Mouse (Mus musculus) left cerebral cortex, postnatal 14 days (tissue): ENCODE results near the gene Klrd1. TPM values are rescaled to one million over a fixed set of nuclear protein-coding genes. Genes with fewer than 3 reads are reported as not detected.
"Not testable (repeated sequence)": the region's sequence is repeated elsewhere in the genome, so short reads cannot be mapped to it uniquely, and the experiment has no call there.

Experiments
- DNase-seq, 2 experiments: peaks; one replicate each; pipeline ENCODE4 v3.0.0; 2021 to 2022; ENCODE audit warnings: low spot score in 2 of 2, mixed read lengths in 1 of 2
- intact Hi-C: fragments of 180-260 bp; cut with DNase I; formaldehyde crosslinking; loops from one replicate; pipeline ENCODE4 v1.15.1; 2025
- long read RNA-seq, 2 experiments: library from polyadenylated mRNA; stranded (forward); transcript quantifications; one replicate each; pipeline ENCODE4 v2.0.0; 2021
- total RNA-seq, 2 experiments: library from RNA; stranded (reverse); gene quantifications; 2 replicates each; pipeline ENCODE4 v1.2.3; 2021

Gene Klrd1
- under 1 TPM in 1 of 2 experiments, not detected in 1; 0.49 TPM for total RNA-seq
- long read RNA-seq, experiment 1, result 0 reads
- long read RNA-seq, experiment 2, result 0 reads

GRCm38 (mm10) chr6:129591508-129591907, at the start of gene Klrd1:
Gene Klrd1, plus strand, starts transcription at chr6:129591782.
- intact Hi-C loops, result no loop called here
- DNase-seq, result no peak

GRCm38 (mm10) chr6:129541931-129542330, 49.7 kb upstream of the Klrd1 start:
- intact Hi-C loops, result no loop called here
- peak in 1 of 2 experiments; percentile 52 for DNase-seq

- intact Hi-C loops, result no loop called here
- no peak for DNase-seq
Observed at GRCm38 (mm10) chr6:129542540-129542939, 49.0 kb upstream of the Klrd1 start.

- intact Hi-C loops, result no loop called here
- peak; percentile 81 to 86 for DNase-seq
Observed at GRCm38 (mm10) chr6:129543709-129544606, 47.6 kb upstream of the Klrd1 start.

GRCm38 (mm10) chr6:129547277-129547676, 44.3 kb upstream of the Klrd1 start:
- intact Hi-C loops, result no loop called here
- no peak for DNase-seq

GRCm38 (mm10) chr6:129548009-129548408, 43.6 kb upstream of the Klrd1 start:
- no peak for DNase-seq
- intact Hi-C loops, result no loop called here

- DNase-seq, result no peak
- intact Hi-C loops, result loop anchor here (5.0 kb wide), 2 partner anchors 35 to 80 kb away; no protein-coding TSS in a partner anchor
Observed at GRCm38 (mm10) chr6:129557298-129558023, 34.1 kb upstream of the Klrd1 start.

GRCm38 (mm10) chr6:129558946-129559640, 32.5 kb upstream of the Klrd1 start:
- peak; percentile 70 to 81 for DNase-seq
- intact Hi-C loops, result loop anchor here (1.0 to 5.0 kb wide), 3 partner anchors 37 to 166 kb away; no protein-coding TSS in a partner anchor

GRCm38 (mm10) chr6:129559641-129560027, 31.9 kb upstream of the Klrd1 start:
- DNase-seq, result no peak
- intact Hi-C loops, result loop anchor here (1.0 to 5.0 kb wide), 3 partner anchors 37 to 166 kb away; no protein-coding TSS in a partner anchor

GRCm38 (mm10) chr6:129565257-129565656, 26.3 kb upstream of the Klrd1 start:
- intact Hi-C loops, result no loop called here
- no peak for DNase-seq

- no peak for DNase-seq
- intact Hi-C loops, result no loop called here
Observed at GRCm38 (mm10) chr6:129575315-129575714, 16.3 kb upstream of the Klrd1 start.

- intact Hi-C loops, result no loop called here
- no peak for DNase-seq
Observed at GRCm38 (mm10) chr6:129577605-129578004, 14.0 kb upstream of the Klrd1 start, which contains the start of gene Klre1. Gene Klre1, plus strand, starts transcription at chr6:129577905.

GRCm38 (mm10) chr6:129581274-129581673, 10.3 kb upstream of the Klrd1 start:
- peak in 1 of 2 experiments; percentile 6 for DNase-seq
- intact Hi-C loops, result no loop called here

- DNase-seq, result no peak
- intact Hi-C loops, result no loop called here
Observed at GRCm38 (mm10) chr6:129581896-129582295, 9.7 kb upstream of the Klrd1 start.

GRCm38 (mm10) chr6:129583014-129583413, 8.6 kb upstream of the Klrd1 start:
- intact Hi-C loops, result no loop called here
- DNase-seq, result no peak

GRCm38 (mm10) chr6:129608372-129608771, 16.8 kb downstream of the Klrd1 start:
- DNase-seq, result no peak
- intact Hi-C loops, result no loop called here

- intact Hi-C loops, result no loop called here
- no peak for DNase-seq
Observed at GRCm38 (mm10) chr6:129623735-129624134, 32.2 kb downstream of the Klrd1 start, which contains the start of gene Klrk1. Gene Klrk1, minus strand, starts transcription at chr6:129623864.

GRCm38 (mm10) chr6:129631046-129631445, 39.5 kb downstream of the Klrd1 start:
- DNase-seq, intact Hi-C loops: not testable (repeated sequence)

GRCm38 (mm10) chr6:129643237-129643636, 51.7 kb downstream of the Klrd1 start, which contains the start of gene Klrc3:
Gene Klrc3, minus strand, starts transcription at chr6:129643337.
- DNase-seq, intact Hi-C loops: not testable (repeated sequence)
